Mouse (Mus musculus): ENCODE measurements at regions not wholly inside any gene's neighbourhood (a gene's known extent, or its start where the extent isn't known, plus 50 kb on each side); places are given as distances from the start of the nearest gene placed in this dataset.
"Not testable (repeated sequence)": the region's sequence is repeated elsewhere in the genome, so short reads cannot be mapped to it uniquely, and the experiment has no call there.

GRCm38 (mm10) chr12:115311956-115312355 is 735.6 kb upstream of the Zfp386 start:
- no peak for DNase-seq (ENCODE audit: low spot score)

- DNase-seq (ENCODE audit: low spot score), result not testable (repeated sequence)
These were observed 734.9 kb upstream of the Zfp386 start for GRCm38 (mm10) chr12:115312604-115313003.

- not testable (repeated sequence) for DNase-seq (ENCODE audit: low spot score)
These were observed 726.9 kb upstream of the Zfp386 start for GRCm38 (mm10) chr12:115320641-115321040.

GRCm38 (mm10) chr12:115328439-115328838 is 719.1 kb upstream of the Zfp386 start:
- DNase-seq (ENCODE audit: low spot score), result no peak

DNA sequence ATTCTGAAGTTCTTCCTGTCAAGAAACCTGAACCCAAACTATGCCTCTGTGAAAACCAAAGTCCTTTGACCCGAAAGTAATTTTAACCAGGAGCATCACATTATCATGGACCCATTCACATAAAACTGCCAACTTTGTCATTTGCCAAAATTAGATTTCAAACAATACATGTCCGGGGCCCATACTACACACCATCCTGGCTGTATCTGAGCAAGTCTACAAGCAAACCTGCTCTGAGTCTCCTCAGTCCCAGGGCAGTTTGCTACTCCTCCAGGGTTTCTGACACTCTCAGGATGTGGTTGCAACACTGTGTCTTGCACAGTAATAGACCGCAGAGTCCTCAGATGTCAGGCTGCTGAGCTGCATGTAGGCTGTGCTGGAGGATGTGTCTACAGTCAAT is 712.8 kb upstream of the Zfp386 start:
- DNase-seq (ENCODE audit: low spot score), result not testable (repeated sequence)

- no peak for DNase-seq (ENCODE audit: low spot score)
These were observed 710.9 kb upstream of the Zfp386 start for GRCm38 (mm10) chr12:115336594-115336993.

DNA sequence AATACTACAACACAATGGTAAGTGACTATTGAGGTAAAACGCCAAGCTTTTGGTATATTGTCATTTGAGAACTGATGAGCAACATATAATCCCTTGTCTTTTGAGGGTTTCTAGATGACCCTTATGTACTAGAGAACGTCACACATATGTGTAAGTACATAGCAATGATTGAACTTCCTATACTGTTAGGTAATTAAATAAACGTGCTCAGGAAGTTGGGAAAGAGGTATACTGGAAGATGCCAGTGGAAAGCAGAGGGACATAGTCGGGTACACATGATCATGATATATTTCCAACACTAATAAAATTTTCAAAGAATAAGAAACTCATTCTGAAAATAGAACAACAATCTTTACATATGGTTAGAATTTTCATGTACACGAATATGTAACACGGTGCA is 701.4 kb upstream of the Zfp386 start:
- DNase-seq (ENCODE audit: low spot score), result not testable (repeated sequence)

DNA sequence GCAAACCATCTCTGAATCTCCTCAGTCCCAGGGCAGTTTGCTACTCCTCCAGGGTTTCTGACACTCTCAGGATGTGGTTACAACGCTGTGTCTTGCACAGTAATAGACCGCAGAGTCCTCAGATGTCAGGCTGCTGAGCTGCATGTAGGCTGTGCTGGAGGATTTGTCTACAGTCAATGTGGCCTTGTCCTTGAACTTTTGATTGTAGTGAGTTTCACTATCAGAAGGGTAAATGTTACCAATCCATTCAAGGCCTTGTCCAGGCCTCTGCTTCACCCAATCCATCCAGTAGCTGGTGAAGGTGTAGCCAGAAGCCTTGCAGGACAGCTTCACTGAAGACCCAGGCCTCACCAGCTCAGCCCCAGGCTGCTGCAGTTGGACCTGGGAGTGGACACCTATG is 688.5 kb upstream of the Zfp386 start:
- not testable (repeated sequence) for DNase-seq (ENCODE audit: low spot score)

DNA sequence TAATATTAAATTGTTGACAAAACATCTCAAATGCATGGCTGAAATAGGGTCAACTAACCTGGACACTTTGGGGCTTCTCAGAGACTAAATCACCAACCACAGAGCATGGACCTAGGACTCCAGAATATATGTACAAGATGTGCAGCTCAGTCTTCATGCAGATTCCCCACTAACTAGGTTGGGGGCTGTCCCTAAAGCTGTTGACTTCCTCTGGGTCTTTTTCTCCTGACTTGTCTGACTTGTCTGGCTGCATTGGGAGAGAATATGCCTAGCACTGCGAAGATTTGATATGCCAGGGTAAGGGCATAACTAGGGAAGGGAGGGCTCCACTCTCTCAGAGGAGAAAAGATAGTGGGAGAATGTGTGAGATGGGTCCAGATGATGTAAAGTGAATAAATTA is 681.9 kb upstream of the Zfp386 start:
- DNase-seq (ENCODE audit: low spot score), result not testable (repeated sequence)

GRCm38 (mm10) chr12:115371784-115372183 is 675.7 kb upstream of the Zfp386 start:
- DNase-seq (ENCODE audit: low spot score), result not testable (repeated sequence)

GRCm38 (mm10) chr12:115373056-115373455 is 674.5 kb upstream of the Zfp386 start:
- not testable (repeated sequence) for DNase-seq (ENCODE audit: low spot score)

DNA sequence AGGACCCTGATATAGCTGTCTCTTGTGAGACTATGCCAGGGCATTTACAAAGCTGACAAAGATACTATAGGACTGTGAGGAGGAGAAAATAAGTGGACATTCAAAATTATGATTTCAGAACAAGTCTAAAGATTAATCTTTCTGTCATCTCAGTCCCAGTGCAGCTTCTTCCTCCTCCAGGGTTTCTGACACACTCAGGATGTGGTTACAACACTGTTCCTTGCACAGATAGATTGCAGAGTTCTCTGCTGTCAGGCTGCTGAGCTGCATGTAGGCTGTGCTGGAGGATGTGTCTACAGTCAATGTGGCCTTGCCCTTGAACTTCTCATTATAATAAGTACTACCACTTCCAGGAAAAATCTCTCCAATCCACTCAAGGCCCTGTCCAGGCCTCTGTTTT is 661.0 kb upstream of the Zfp386 start:
- DNase-seq (ENCODE audit: low spot score), result not testable (repeated sequence)

DNA sequence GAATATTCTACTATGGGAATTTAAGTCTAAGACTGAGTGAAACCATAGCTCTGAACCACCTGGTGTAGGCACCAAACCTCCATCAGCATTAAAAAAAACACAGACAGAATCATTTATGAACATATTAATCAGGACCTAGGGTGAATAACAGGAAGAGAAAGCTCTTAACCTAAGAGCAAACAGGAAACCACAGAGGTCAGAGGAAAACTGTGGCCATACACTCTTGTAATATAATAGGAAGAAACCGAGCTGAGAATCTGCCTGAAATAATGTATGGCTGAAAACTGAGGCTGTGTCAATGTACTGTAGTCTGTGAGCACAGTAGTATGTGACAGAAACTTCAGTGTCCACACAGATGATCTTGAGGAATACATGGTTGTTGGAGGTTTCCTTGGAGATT is 643.4 kb upstream of the Zfp386 start:
- no peak for DNase-seq (ENCODE audit: low spot score)

GRCm38 (mm10) chr12:115404657-115405056 is 642.9 kb upstream of the Zfp386 start:
- no peak for DNase-seq (ENCODE audit: low spot score)

DNA sequence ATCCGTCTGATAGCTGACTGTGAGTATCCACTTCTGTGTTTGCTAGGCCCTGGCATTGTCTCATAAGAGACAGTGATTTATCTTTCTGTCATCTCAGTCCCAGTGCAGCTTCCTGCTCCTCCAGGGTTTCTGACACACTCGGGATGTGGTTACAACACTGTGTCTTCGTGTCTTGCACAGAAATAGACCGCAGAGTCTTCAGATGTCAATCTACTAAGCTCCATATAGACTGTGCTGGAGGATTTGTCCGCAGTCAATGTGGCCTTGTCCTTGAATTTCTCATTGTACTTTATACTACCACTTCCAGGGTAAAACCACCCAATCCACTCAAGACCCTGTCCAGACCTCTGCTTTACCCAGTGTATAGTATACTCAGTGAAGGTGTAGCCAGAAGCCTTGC is 601.3 kb upstream of the Zfp386 start:
- DNase-seq (ENCODE audit: low spot score), result not testable (repeated sequence)

DNA sequence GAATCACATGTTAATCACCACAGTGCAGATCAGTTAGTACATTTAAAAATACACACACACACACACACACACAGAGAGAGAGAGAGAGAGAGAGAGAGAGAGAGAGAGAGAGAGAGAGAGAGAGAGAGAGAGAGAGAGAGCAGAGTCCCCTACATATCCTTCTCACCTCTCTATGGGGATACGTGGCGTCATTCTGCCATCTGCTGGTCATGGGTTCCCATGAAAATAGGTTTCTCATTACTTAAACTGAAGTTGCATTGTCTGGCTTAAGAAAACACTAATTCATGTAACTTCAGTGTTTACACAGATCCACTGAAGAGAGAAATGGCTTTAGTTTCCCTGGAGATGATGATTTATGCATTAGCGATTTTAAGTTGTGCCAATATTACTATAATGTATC is 594.9 kb upstream of the Zfp386 start:
- DNase-seq (ENCODE audit: low spot score), result not testable (repeated sequence)

DNA sequence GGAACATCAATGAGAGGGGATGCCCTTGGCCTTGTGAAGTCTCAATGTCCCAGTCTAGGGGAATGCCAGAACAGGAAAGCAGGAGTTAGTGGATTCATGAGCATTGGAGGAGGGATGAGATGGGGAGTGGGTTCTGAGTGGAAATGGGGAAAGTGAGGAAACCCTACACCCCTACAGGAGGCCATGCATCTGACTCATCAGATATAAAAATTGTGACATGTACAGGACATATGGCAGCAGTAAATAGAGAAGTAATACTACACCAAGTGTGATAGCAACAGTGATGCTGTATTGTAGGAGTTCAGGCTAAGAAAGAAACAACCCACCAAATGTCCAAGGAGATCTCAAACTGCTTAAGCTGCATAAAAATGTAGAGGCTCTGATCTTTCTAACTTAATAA is 582.7 kb upstream of the Zfp386 start:
- DNase-seq (ENCODE audit: low spot score), result not testable (repeated sequence)

DNA sequence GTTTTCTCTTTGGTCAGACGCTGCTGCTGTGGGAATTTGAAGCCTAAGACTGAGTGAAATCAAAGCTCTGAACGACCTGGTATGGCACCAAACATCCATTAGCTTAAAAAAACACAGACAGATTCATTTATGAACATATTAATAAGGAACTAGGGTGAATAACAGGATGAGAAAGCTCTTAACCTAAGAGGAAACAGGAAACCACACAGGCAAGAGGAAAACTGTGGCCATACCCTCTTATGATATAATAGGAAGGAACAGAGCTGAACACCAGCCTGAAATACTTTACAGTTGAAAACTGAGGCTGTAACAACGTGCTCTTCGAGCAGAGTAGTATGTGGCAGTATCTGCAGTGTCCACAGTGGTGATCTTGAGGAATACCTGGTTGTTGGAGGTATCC is 579.5 kb upstream of the Zfp386 start:
- not testable (repeated sequence) for DNase-seq (ENCODE audit: low spot score)

- DNase-seq (ENCODE audit: low spot score), result not testable (repeated sequence)
These were observed 579.0 kb upstream of the Zfp386 start for GRCm38 (mm10) chr12:115468569-115468968.

DNA sequence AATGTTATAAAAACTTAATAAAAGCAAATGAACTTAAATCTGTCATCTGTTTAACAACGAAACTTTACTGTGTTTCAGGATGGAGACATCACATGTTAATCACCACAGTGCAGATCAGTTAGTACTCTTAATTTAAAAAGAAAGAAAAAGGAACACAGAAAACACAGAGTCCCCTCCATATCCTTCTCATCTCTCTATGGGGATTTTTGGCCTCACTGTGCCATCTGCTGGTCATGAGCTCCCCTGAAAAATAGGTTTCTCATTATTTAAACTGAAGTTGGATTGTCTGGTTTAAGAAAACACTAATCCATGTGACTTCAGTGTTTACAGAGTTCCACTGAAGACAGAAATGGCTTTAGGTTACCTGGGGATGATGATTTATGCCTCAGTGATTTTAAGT is 548.7 kb upstream of the Zfp386 start:
- no peak for DNase-seq (ENCODE audit: low spot score)

DNA sequence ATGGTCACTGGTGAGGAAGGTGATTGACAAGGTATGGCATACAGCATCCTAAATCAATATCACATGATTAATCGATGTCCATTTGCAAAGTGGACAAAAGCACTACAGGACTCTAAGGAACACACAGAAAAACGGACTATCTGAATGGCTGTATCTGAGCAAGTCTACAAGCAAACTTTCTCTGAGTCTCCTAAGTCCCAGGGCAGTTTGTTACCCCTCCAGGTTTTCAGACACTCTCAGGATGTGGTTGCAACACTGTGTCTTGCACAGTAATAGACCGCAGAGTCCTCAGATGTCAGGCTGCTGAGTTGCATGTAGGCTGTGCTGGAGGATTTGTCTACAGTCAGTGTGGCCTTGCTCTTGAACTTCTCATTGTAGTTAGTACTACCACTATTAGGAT is 540.2 kb upstream of the Zfp386 start:
- DNase-seq (ENCODE audit: low spot score), result not testable (repeated sequence)

DNA sequence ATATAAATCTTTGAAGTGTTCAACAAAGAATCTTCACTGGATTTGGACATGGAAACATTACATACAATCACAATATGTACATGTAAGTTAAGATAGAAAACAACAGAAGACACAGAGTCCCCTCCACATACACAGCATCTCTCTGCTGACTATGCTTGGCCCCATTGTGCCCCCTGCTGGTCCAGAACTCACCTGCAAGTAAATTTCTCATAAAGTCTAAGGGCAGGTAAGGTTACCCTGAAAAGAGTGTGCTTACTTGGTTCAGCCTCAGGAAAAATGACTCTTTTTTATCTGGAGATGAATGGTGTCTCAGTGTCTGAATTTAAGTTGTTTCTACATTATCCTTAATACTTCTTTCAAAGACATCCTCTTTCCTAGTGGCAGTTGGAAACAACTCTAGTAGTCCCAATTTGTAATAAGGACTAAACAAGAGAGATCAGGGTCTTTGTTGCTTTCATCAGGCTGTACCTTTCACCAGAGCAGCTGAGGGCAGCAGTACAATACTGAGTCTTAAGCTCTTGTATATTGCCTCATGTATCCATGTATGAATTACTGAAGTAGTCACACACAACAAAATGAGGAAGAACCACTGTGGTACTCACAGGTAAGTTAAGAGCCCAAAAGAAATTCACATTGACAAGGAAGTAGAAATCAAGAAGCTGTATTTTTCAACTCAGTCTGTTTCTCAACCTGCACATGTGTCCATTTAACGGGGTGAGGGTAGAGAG is 538.7 kb upstream of the Zfp386 start:
- DNase-seq (ENCODE audit: low spot score), result not testable (repeated sequence)

DNA sequence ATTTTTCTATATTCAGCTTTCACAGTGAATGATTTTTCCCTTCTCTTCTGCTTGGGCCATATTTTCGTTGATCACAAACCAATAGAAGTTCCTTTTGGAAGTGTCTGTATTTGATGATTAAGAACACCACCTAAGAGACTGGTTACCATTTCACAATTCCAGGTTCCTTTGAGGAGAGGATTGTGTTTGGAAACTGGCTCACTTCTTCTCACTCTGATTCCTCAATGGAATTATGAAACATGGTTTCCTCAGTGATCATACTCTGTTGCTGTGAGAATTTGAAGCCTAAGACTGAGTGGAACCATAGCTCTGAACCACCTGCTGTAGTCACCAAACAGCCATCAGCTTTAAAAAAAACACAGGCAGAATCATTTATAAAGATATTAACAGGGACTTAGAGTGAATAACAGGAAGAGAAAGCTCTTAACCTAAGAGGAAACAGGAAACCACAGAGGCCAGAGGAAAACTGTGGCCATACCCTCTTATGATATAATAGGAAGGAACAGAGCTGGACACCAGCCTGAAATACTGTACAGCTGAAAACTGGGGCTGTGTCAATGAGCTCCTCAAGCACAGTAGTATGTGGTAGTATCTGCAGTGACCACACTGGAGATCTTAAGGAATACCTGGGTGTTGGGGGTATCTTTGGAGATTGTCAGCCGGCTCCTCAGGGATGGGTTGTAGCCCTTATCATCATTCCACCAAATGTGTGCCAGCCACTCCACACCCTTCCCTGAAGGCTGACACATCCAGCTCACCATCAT is 528.6 kb upstream of the Zfp386 start:
- not testable (repeated sequence) for DNase-seq (ENCODE audit: low spot score)

Data from spleen, adult 12 weeks (tissue).